Mouse (Mus musculus): ENCODE measurements around the gene Tcf20. TPM values are rescaled to one million over a fixed set of nuclear protein-coding genes. Genes with fewer than 3 reads are reported as not detected.

Tcf20 gene
- 10 to 100 TPM; 24.4 to 25.5 TPM for total RNA-seq (2021)
- long read RNA-seq, experiment 1, result 0 reads
- long read RNA-seq, experiment 2, partial matches to known transcripts, result 3 of 3 reads
- long read RNA-seq, experiment 2, other reads (novel, unspliced or antisense), result 0 of 3 reads

GRCm38 (mm10) chr15:82987732-82988112, at the start of gene Tcf20:
Tcf20 (minus strand) TSS chr15:82987872.
- peak; percentile 93 for DNase-seq

GRCm38 (mm10) chr15:83036900-83037519, 49.3 kb upstream of the Tcf20 start:
- DNase-seq, result no peak

- DNase-seq, result no peak
Observed at GRCm38 (mm10) chr15:83036089-83036488, 48.4 kb upstream of the Tcf20 start.

- no peak for DNase-seq
Observed at GRCm38 (mm10) chr15:83034275-83034977, 46.8 kb upstream of the Tcf20 start.

GRCm38 (mm10) chr15:83032981-83033541, 45.4 kb upstream of the Tcf20 start, which contains the start of gene Nfam1:
Nfam1 (minus strand) TSS chr15:83033306.
- DNase-seq, result no peak

- no peak for DNase-seq
Observed at GRCm38 (mm10) chr15:83030884-83031283, 43.2 kb upstream of the Tcf20 start.

- no peak for DNase-seq
Observed at GRCm38 (mm10) chr15:83029725-83030718, 42.4 kb upstream of the Tcf20 start.

- no peak for DNase-seq
Observed at GRCm38 (mm10) chr15:83026129-83026528, 38.5 kb upstream of the Tcf20 start.

- no peak for DNase-seq
Observed at GRCm38 (mm10) chr15:83025041-83025760, 37.5 kb upstream of the Tcf20 start.

DNA sequence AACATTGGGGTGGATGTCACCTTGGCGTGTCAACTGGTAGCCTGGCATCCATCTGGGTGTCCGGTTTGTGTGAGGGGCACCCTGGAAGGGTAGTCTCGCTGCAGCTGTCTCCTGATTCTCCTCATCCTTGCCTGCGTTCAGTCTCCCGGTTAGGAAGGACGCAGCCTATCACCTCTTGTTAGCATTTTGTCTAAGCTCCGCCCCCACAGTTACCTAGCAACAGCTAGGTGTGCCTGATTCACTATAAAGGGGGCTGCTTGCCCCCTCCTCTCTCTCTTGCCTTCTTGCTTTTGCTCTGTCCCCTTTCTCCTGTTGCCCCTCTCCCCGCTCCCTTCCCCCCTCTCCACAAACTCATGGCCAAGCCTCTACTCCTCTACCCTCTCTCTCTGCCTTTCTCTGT, 35.3 kb upstream of the Tcf20 start:
- DNase-seq, result no peak

GRCm38 (mm10) chr15:83010990-83011664, 23.5 kb upstream of the Tcf20 start:
- DNase-seq, result no peak

DNA sequence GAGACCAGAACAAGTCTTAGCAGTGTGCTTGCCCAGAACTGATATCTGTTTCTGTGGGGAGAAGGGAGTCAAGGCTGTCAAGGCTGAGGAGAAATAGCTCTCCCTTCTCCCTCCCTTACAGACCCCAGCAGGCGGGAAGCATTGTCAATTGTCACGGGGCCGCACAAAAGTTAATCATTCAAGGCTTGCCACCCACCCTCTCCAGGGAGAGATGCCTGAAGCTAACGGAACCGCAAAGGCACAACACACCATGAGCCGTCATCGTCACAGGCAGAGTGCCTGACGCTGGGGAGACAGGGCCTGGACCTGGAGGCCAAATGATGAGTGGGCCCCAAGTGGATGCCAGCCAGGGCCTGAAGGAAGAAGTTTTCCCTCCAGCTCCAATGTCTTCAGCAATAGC, 22.8 kb upstream of the Tcf20 start:
- DNase-seq, result no peak

DNA sequence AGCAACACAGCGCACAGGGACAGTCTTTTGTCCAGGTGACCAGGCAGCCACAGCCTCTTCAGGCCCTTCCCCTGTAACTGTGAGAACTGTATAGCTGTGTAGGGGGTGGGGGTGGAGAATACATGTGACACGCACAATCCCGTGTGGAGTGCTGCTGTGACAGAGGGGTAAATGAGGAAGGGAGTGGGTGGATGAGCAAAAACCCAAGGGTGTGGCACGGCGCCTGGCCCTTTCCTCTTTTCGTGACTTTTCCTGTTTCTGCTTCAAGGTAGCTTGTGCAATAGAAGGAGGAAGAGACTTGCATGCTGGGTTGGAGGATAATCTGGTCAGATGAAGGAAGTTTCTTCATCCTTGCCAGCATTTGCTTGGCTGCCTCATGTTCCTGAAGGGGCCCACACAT, 21.9 kb upstream of the Tcf20 start:
- DNase-seq, result peak; percentile 26

DNA sequence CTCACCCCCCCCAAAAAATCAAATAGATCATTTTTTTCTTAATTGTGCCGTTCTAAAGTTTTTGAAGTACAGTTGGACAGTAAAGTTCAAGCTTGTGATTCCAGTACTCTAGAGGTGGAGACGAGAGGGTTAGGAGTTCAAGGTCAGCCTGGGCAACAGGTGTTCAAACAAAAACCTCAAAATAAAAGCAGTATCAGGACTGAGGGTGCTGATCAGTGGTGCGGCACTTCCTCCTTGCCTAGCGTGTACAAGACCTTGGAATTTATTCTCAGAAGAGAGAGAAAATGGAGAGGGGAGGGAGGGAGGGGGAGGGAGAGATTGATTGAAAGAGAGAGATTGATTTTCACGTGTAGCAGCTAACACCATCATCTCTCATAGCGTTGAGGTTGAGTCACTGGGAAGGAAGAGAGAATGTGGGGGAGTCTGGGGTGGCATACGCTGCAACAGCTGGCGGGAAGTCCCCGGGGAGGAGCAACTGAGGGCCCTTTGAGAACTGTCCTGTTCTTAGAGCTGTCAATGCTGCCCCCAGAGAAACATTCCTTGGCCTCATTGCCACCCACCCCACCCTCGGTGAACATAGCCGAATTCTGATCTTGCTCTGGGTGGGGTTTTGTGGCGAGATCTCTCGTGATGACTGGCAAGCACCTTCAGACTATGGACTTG, 21.2 kb upstream of the Tcf20 start:
- no peak for DNase-seq

DNA sequence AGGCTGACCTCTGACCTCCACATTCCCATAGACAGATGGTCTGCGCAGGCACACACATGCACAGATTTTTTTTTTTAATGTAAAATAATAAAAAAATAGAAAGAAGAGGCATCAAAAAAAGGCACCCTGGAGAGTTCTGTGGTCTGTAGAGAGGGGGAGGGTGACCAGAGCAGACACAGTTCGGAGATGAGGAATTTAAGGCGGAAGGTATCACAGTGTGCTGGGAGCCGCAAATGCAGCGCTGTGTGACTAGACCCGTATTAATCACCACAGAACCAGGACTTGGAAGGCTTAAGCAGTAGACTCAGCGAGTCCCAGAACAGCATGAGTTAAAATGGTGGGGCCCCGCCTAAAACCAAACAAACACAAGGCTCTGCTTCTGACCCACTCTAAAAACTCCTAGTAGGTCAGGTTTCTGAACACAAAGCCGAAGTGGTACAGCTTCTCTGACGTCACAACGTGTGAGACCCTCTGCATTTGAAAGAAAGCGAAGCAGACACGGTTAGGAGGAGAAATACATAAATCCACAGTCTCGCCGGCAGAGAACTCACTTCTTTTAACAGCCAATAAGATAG, 19.8 kb upstream of the Tcf20 start:
- no peak for DNase-seq

DNA sequence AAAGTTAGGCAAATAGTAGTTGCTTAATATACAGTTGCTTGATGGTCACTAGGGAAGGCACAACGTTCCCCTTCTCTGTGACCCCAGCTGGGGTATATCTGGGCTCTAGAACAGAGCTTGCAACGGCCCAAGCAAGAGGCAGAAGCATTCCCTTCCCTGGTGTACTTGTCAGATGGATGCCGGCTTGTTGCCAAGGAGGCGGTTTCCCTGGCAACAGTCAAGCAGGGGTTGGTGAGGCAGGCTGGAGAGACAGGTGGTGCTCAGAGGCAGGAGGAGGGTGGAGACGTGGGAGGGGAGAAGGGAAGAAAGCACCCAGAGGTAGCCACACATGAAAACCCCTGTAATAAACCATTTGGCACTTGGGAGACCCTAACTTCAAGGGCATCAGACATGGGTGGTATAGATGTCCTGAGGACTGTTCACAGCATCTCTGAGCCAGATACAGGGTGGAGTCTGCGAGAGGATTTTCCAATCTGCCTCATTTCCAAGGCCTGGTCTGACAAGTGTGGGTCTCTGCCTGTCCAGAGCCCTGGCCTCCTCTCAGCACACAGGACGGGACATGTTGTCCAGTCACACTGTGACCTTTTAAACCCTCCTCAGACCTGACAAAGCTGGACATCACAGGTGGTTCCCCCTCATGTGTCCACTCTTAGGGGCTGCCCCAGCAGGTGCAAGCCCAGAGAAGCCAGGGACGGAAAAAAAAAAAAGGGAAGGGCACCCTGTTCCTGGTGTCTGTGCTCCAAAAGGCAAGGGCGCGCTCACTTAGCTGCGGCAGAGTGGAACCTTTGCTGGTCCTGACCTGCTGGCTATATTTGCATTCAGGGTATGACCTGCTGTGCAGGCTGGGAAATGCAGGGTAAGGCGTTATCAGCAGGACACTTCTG, 15.2 kb upstream of the Tcf20 start:
- DNase-seq, result no peak

- no peak for DNase-seq
Observed at GRCm38 (mm10) chr15:82998811-82999221, 11.1 kb upstream of the Tcf20 start.

GRCm38 (mm10) chr15:82996431-82996830, 8.8 kb upstream of the Tcf20 start:
- no peak for DNase-seq

DNA sequence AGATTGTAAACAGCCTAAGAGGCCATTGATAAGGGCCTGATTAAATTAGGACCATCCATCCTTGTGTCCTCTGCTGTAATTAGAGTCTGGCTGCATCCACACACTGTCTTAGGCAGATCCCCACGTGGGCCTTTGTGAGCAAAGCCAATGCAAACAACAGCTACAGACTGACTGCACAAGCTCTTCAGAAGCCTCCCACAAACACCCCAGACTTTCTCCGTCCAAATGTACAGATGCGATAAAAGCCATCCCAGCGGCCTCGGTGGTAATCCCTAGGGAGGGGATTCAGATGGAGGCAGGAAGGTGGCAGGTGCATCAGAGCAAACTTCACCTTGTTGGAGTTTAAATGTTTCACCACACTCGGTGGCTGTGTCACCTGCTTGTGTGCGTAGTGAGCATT, 7.6 kb upstream of the Tcf20 start:
- no peak for DNase-seq
